Mouse (Mus musculus) E14TG2a.4 (cell line): Measurements from ENCODE around the gene Dpm1.

ENCODE experiments used
- CTCF ChIP-seq: conservative IDR thresholded peaks from 2 replicates; pipeline ENCODE4 v1.5.1; 2014; ENCODE audit warnings: low read length
- POU5F1 ChIP-seq: IDR thresholded peaks from 2 replicates; pipeline ENCODE4 v1.6.1; 2014; ENCODE audit warnings: low read length, borderline replicate concordance

- TF ChIP-seq CTCF (peak; percentile 52), POU5F1 (no peak)
These were observed 12.9 kb upstream of the Dpm1 start for GRCm38 (mm10) chr2:168243278-168243677.
